Mouse (Mus musculus): ENCODE measurements at regions not wholly inside any gene's neighbourhood (a gene's known extent, or its start where the extent isn't known, plus 50 kb on each side); places are given as distances from the start of the nearest gene placed in this dataset.

DNA sequence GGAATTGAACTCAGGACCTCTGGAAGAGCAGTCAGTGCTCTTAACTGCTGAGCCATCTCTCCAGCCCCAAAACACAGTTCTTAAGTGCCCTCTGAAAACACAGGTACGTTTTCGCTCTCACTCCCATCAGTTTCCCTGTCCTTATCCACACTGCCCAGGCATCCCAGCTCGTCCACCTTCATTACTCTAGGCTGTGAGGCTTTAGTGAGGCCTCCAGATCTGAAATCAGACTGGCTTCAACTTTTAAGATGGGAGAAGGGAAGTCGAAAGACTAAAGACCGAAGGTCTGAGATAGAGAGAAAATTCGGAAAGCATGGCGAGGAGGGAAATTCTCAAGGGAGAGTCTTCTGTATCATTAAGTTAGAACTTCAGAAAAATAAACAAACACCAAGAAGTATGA is 54.8 kb upstream of the Tet2 start:
- TF ChIP-seq NANOG (IDR thresholded peaks at IDR 0.05; ENCODE audit: borderline replicate concordance, low read length) (no peak), CTCF (conservative IDR thresholded peaks at IDR 0.05; ENCODE audit: low read length) (no peak), POU5F1 (IDR thresholded peaks at IDR 0.05; ENCODE audit: borderline replicate concordance, low read length) (no peak)
- H3K4me1 ChIP-seq (replicated peaks; ENCODE audit: low read depth, low read length): peaks cover 18% of the 10 kb centered on the region
- no peaks in the 10 kb centered on the region for H3K27me3 ChIP-seq (ENCODE audit: insufficient read depth, low read length)
- no peaks in the 10 kb centered on the region for H3K36me3 ChIP-seq (ENCODE audit: insufficient read depth, low read length)
- H3K9me3 ChIP-seq (ENCODE audit: low read length): no peaks in the 10 kb centered on the region
- no peak overlapping the region for H3K4me3 ChIP-seq (replicated peaks; ENCODE audit: low read length)

DNA sequence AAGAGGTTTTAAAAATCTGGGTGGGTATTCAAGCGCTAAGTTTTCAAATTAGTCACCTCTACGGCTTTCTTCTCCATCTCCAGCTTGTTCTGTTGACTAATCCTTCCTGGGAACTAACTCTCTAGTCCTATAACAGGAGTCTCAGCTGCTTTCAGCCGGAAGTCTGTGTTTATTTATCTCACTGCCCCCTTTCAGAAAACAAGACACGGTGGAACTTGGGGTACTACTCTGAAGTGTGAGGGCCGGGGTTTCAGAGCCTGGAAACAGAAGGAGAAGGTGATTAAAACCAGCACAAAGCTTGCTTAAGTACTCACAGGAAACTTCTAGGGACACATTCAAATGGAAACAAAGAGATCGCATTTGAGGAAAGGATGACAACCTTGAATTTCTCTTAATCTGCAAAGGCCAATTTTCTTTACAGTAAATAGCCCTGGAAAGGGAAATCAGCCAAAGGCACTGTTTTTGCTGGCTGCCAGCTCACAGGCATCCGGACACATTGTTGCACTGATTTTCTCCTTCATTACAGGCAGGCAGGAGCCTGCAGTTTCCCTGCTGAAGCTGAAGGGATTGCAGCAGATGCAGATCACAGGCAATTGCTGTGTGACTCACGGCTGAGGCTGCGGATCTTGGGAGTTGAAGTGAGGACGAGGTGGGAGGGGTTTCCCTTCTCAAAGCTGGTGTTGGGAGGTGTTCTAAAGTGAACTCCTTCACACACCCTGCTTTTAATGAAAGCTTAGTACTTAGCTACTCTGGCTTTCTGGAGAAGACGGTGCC is 55.7 kb upstream of the Tet2 start:
- Histone ChIP-seq H3K4me3 (replicated peaks; ENCODE audit: low read length) (no peak overlapping the region), H3K4me1 (replicated peaks; ENCODE audit: low read depth, low read length) (peaks cover 18% of the 10 kb centered on the region), H3K9me3 (ENCODE audit: low read length) (peaks cover 4% of the 10 kb centered on the region; the same call in 1 of the 2 replicates), H3K36me3 (ENCODE audit: insufficient read depth, low read length) (no peaks in the 10 kb centered on the region), H3K27me3 (ENCODE audit: insufficient read depth, low read length) (no peaks in the 10 kb centered on the region)
- TF ChIP-seq NANOG (IDR thresholded peaks at IDR 0.05; ENCODE audit: borderline replicate concordance, low read length) (no peak; the same call in 1 of the 2 replicates), POU5F1 (IDR thresholded peaks at IDR 0.05; ENCODE audit: borderline replicate concordance, low read length) (no peak), CTCF (conservative IDR thresholded peaks at IDR 0.05; ENCODE audit: low read length) (no peak)

GRCm38 (mm10) chr3:133605460-133605859 is 60.5 kb upstream of the Tet2 start:
- H3K9me3 ChIP-seq (ENCODE audit: low read length): peaks cover 10% of the 10 kb centered on the region
- H3K27me3 ChIP-seq (ENCODE audit: insufficient read depth, low read length): no peaks in the 10 kb centered on the region
- H3K4me3 ChIP-seq (replicated peaks; ENCODE audit: low read length): no peak overlapping the region
- H3K4me1 ChIP-seq (replicated peaks; ENCODE audit: low read depth, low read length): peaks cover 13% of the 10 kb centered on the region
- TF ChIP-seq CTCF (conservative IDR thresholded peaks at IDR 0.05; ENCODE audit: low read length) (no peak), POU5F1 (IDR thresholded peaks at IDR 0.05; ENCODE audit: borderline replicate concordance, low read length) (no peak), NANOG (IDR thresholded peaks at IDR 0.05; ENCODE audit: borderline replicate concordance, low read length) (no peak)
- H3K36me3 ChIP-seq (ENCODE audit: insufficient read depth, low read length): no peaks in the 10 kb centered on the region

DNA sequence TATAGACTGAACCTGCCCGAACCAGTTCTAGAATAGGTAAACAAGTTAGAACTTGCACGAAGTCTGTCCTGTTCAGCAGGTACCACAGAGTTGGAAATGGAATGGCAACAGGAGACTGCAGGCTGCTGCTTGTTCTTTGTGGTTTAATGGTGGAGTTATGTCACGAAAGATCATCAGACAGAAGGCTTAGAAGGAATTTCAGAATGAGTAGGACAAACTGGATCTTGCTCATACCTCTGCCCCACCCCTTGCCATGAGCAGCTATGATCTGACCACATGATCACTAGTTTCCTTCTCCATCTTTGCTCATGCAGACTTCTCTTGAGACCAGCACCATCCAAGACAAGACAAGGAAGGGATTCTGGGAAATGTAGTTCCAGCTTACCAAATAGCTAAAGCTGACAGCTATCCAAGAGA is 63.9 kb upstream of the Tet2 start:
- no peak overlapping the region for H3K4me3 ChIP-seq (replicated peaks; ENCODE audit: low read length)
- H3K9me3 ChIP-seq (ENCODE audit: low read length): peaks cover 10% of the 10 kb centered on the region
- TF ChIP-seq CTCF (conservative IDR thresholded peaks at IDR 0.05; ENCODE audit: low read length) (no peak), NANOG (IDR thresholded peaks at IDR 0.05; ENCODE audit: borderline replicate concordance, low read length) (no peak), POU5F1 (IDR thresholded peaks at IDR 0.05; ENCODE audit: borderline replicate concordance, low read length) (no peak)
- H3K36me3 ChIP-seq (ENCODE audit: insufficient read depth, low read length): no peaks in the 10 kb centered on the region
- H3K27me3 ChIP-seq (ENCODE audit: insufficient read depth, low read length): no peaks in the 10 kb centered on the region
- H3K4me1 ChIP-seq (replicated peaks; ENCODE audit: low read depth, low read length): no peaks in the 10 kb centered on the region

DNA sequence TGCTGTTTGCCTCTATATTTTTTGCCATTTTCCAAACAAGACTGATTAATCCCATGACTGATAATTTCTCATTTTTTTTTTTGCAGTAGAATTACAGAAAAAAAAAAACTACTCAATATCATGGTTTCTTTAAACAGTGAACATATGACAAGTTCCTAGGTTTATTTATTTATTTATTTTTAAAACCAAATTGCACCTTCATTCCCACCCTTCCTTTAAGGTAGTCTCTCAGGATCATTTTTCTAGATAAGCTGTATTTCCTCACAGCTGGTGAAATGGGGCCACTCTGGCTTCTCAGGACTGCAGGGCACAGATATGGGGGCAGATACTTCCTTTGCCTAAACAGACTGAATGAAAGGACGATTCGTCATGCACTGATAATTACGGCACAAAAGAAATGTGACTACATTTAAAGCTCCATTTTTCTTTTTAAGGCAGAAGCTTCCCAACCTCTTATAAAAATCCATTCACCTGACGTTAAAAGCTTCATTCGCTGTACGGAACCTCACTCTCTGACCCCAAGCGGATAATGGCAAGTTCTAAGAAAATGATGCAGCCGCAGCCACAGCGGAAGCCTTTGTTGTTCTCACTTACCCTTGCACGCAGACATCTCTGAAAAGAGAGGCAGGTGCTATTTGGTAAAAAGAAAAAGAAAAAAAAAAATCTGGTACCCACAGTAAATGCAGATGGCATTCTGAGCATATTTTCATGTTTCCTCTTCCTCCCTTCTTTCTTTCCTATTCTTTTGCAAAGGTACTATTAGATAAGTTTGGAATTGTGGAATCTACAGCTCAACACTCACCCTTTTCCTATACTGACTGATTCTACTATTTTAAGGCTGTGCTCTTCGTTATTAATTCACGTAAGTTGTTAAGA is 69.1 kb upstream of the Tet2 start:
- Histone ChIP-seq H3K36me3 (ENCODE audit: insufficient read depth, low read length) (no peaks in the 10 kb centered on the region), H3K27me3 (ENCODE audit: insufficient read depth, low read length) (no peaks in the 10 kb centered on the region), H3K9me3 (ENCODE audit: low read length) (peaks cover 8% of the 10 kb centered on the region)

GRCm38 (mm10) chr3:133614712-133615426 is 69.9 kb upstream of the Tet2 start:
- H3K4me1 ChIP-seq (replicated peaks; ENCODE audit: low read depth, low read length): no peaks in the 10 kb centered on the region
- TF ChIP-seq CTCF (conservative IDR thresholded peaks at IDR 0.05; ENCODE audit: low read length): no peak
- no peak for TF ChIP-seq POU5F1 (IDR thresholded peaks at IDR 0.05; ENCODE audit: borderline replicate concordance, low read length)
- no peak for TF ChIP-seq NANOG (IDR thresholded peaks at IDR 0.05; ENCODE audit: borderline replicate concordance, low read length)
- no peaks in the 10 kb centered on the region for H3K27me3 ChIP-seq (ENCODE audit: insufficient read depth, low read length)
- H3K4me3 ChIP-seq (replicated peaks; ENCODE audit: low read length): no peak overlapping the region
- peaks cover 14% of the 10 kb centered on the region for H3K9me3 ChIP-seq (ENCODE audit: low read length)
- no peaks in the 10 kb centered on the region for H3K36me3 ChIP-seq (ENCODE audit: insufficient read depth, low read length)

More for the DNA sequence above, 69.1 kb upstream of the Tet2 start:
- TF ChIP-seq CTCF (conservative IDR thresholded peaks at IDR 0.05; ENCODE audit: low read length) (no peak), POU5F1 (IDR thresholded peaks at IDR 0.05; ENCODE audit: borderline replicate concordance, low read length) (no peak), NANOG (IDR thresholded peaks at IDR 0.05; ENCODE audit: borderline replicate concordance, low read length) (no peak)
- Histone ChIP-seq H3K4me3 (replicated peaks; ENCODE audit: low read length) (no peak overlapping the region), H3K4me1 (replicated peaks; ENCODE audit: low read depth, low read length) (no peaks in the 10 kb centered on the region)

DNA sequence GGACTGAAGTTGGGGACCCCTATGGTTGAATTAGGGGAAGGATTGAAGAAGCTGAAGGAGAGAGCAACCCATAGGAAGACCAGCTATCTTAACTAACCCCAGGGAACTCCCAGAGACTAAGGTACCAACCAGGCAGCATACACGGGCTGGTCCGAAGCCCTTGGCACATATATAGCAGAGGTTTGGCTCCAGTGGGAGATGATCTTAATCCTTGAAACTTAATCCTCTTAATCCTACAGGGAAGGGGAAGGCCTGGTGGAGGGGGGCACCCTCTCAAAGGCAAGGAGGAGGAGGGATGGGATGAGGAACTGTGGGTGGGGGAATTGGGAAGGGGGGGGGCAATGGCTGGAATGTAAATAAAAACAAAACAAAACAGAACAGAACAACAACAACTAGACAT is 72.1 kb upstream of the Tet2 start:
- Histone ChIP-seq H3K4me1 (replicated peaks; ENCODE audit: low read depth, low read length) (no peaks in the 10 kb centered on the region), H3K27me3 (ENCODE audit: insufficient read depth, low read length) (no peaks in the 10 kb centered on the region), H3K9me3 (ENCODE audit: low read length) (peaks cover 14% of the 10 kb centered on the region), H3K4me3 (replicated peaks; ENCODE audit: low read length) (no peak overlapping the region), H3K36me3 (ENCODE audit: insufficient read depth, low read length) (no peaks in the 10 kb centered on the region)
- no peak for TF ChIP-seq CTCF (conservative IDR thresholded peaks at IDR 0.05; ENCODE audit: low read length)
- TF ChIP-seq POU5F1 (IDR thresholded peaks at IDR 0.05; ENCODE audit: borderline replicate concordance, low read length): no peak
- no peak for TF ChIP-seq NANOG (IDR thresholded peaks at IDR 0.05; ENCODE audit: borderline replicate concordance, low read length)

DNA sequence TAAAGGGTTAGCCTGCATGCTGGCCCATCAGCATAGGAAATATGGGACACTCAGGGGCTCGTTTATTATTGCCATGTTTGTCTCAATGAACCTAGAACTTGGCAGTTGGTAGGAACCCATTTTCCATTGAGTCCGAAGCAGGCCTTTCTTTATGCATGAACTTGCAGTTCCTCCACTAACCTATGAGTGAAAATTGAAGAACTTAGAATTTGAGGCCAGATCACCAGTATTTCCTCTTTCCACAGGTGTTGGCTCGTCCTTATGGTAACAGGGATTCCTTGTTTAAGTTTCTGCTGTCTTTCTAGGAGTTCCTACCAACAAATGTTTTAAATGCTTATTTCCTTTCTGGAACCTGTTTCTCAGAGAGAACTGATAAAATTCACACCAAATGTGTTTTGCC is 73.6 kb upstream of the Tet2 start:
- Histone ChIP-seq H3K36me3 (ENCODE audit: insufficient read depth, low read length) (no peaks in the 10 kb centered on the region), H3K4me1 (replicated peaks; ENCODE audit: low read depth, low read length) (no peaks in the 10 kb centered on the region), H3K27me3 (ENCODE audit: insufficient read depth, low read length) (no peaks in the 10 kb centered on the region), H3K4me3 (replicated peaks; ENCODE audit: low read length) (no peak overlapping the region), H3K9me3 (ENCODE audit: low read length) (peaks cover 14% of the 10 kb centered on the region)
- TF ChIP-seq CTCF (conservative IDR thresholded peaks at IDR 0.05; ENCODE audit: low read length) (no peak), NANOG (IDR thresholded peaks at IDR 0.05; ENCODE audit: borderline replicate concordance, low read length) (no peak), POU5F1 (IDR thresholded peaks at IDR 0.05; ENCODE audit: borderline replicate concordance, low read length) (no peak)

Data from E14TG2a.4 (cell line).